Mouse (Mus musculus): ENCODE measurements around the gene Tcirg1.

GRCm38 (mm10) chr19:3913692-3914091, 6.8 kb upstream of the Tcirg1 start:
- TF ChIP-seq CTCF (IDR thresholded peaks at IDR 0.05; ENCODE audit: low read depth) (no peak), EP300 (IDR thresholded peaks at IDR 0.05; ENCODE audit: low read depth) (no peak)

All from heart, postnatal 0 days (tissue).